Mouse (Mus musculus): ENCODE measurements around the gene Lipm. TPM values are rescaled to one million over a fixed set of nuclear protein-coding genes. Genes with fewer than 3 reads are reported as not detected.

The Lipm gene
- total RNA-seq (2023; ENCODE audit: inconsistent age), result not detected in 4 replicates

DNA sequence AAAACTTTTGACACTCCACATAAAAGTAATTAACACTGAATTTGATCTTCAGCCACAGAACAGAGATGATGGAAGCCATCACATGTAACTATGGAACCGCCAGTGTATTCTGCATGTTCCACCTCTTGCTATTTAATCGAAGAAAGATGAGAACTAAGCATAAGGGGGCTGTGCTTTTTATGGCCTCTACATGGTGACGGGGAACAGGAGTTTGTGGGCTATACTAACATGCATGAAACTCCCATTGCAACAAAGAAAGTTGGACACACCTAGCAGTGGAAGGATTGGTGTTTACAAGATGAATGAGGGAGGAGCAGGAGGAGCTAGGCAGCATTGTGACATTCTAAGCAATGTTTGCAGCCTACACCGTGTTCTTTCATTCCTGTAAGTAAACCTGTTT lies at the start of gene Lipm:
Lipm (plus strand) TSS at position 301 of the 400 bp plus-strand sequence.

DNA sequence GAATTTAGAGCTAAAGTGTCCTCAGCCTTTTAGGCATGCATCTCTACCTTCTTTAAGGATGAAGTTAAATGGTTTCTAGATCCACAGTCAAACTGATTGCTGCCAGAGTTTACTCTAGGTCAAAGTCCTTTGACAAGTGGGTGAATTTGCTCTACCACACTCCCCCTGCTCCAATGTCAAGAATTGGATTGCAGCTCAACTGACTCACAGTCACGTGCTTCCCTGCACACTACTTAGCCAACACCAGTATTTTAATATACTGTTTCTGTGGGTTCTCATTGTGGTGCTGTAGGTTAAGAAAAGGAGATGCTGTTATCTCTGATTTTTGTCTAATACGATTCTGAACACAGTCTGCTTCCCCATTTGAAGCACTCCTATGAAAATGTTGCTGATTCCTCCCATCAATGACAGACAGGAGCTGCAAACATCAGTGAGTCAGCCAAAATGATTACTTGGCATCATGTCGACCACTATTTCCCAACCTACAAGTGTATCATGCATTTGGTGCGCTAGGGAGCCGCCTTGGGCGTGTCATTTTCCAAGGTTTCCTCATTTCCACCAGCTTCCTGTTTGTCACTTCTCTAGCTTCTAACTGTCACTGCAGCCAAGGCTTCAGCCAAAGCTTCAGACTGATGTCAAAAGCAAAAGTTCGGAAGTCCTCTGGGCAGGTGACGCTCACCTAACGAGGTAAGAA lies 33.8 kb upstream of the Lipm start, which contains the start of gene Lipn:
Lipn (plus strand) TSS at position 580 of the 694 bp plus-strand sequence.

DNA sequence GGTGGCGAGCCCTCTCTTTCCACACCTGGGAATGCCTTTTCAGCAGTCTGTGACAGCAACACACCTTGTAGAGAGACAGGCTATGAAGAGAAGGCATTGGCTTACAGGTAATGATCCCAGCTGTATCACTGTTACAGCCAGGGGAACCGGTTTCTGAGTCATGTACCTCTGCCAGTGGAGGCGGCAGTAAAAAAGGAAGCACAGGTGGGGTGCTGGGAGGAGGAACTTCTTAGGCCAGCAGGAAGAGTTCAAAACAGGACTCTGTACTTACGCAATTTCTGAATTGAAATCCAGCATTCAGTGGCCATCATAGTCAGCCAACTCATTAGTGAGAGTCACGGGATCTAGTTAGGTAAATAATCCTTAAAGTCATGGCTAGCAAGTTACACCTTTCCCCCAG lies 65.2 kb downstream of the Lipm start, which contains the start of gene Ankrd22:
Ankrd22 (minus strand) TSS at position 163 of the 400 bp plus-strand sequence.

Other genes with a start within 250 kb of the Lipm start
- not detected in 4 replicates for gene Lipf, start 139.7 kb upstream of the Lipm start, total RNA-seq (2023; ENCODE audit: inconsistent age)
- gene Lipk, start 92.6 kb upstream of the Lipm start, total RNA-seq (2023; ENCODE audit: inconsistent age), result not detected in 4 replicates
- gene Lipn, start 33.6 kb upstream of the Lipm start, total RNA-seq (2023; ENCODE audit: inconsistent age), result not detected in 4 replicates
- gene Ankrd22, start 65.1 kb downstream of the Lipm start, total RNA-seq (2023; ENCODE audit: inconsistent age), result 0.32 TPM in 1 of 4 replicates, not detected in the others
- gene Stambpl1, start 91.3 kb downstream of the Lipm start, total RNA-seq (2023; ENCODE audit: inconsistent age), result 35.1 to 42.6 TPM (median 39.9 TPM) in 4 replicates
- 0.24 TPM in 1 of 4 replicates, not detected in the others for gene Acta2, start 154.7 kb downstream of the Lipm start, total RNA-seq (2023; ENCODE audit: inconsistent age)
- 2.0 to 4.0 TPM (median 3.0 TPM) in 4 replicates for gene Fas, start 189.7 kb downstream of the Lipm start, total RNA-seq (2023; ENCODE audit: inconsistent age)